Mouse (Mus musculus): Measurements from ENCODE around the gene Ngrn. TPM values are rescaled to one million over a fixed set of nuclear protein-coding genes. Genes with fewer than 3 reads are reported as not detected.

The Ngrn gene
- polyA plus RNA-seq, 1 experiment from 2014 or later: 45.7 TPM

DNA sequence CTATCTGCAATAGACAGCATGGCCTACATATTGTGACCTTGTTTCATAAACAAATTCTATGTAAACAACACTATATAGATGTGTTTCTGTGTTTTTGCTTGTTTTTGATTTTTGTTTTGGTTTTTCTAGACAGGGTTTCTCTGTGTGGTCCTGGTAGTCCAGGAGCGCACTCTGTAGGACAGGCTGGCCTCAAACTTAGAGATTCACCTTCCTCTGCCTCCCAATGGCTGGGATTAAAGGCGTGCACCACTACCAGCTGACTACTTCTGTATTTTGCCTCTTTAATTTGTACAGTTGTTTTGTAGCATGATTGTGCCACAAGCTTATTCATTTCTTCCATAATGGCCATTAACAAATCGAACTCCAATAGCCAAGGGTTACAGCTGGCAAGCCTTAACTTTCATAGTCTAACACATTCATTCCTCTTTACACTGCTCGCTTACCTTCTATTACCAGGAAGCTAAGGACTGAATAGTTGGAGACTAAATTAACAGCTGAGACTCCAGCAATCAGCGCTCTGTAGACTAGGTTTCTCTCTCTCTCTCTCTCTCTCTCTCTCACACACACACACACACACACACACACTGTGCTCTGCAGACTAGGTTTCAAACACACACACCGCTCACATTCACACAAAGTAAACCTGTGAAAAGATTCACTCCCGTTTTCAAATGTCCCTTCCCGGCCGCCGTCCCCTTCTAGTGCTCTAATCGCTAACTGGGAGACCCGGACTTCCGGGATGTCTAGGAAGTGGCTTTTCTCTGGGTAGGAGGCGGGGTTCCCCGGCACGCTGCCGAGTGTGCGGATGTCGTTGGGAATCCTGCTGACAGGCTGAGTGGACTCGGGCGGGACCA is 8.1 kb downstream of the Ngrn start, which contains the start of gene Vps33b:
Vps33b (plus strand) TSS at position 753 of the 854 bp plus-strand sequence.
- Histone ChIP-seq H3K4me1 (ENCODE audit: control insufficient read depth, insufficient read depth, low read length) (peaks cover 11% of the 10 kb centered on the region), H3K9ac (ENCODE audit: low read depth, low read length) (peak within 1 kb of the TSS; percentile 82), H3K27me3 (replicated peaks; ENCODE audit: control insufficient read depth, insufficient read depth, low read length) (no peaks in the 10 kb centered on the region), H3K4me2 (ENCODE audit: low read depth, low read length) (peak within 1 kb of the TSS; percentile 87), H3K27ac (replicated peaks; ENCODE audit: low read depth, low read length) (peak within 1 kb of the TSS; percentile 63; the same call in 1 of the 2 replicates), H3K9me3 (ENCODE audit: control insufficient read depth, low read length) (peaks cover 6% of the 10 kb centered on the region), H3K4me3 (ENCODE audit: low read depth, low read length) (peak within 1 kb of the TSS; percentile 88), H3K36me3 (ENCODE audit: control insufficient read depth, insufficient read depth, low read length) (peaks cover 48% of the 10 kb centered on the region)
- 3% methylated on average over 21 of the region's 21 CpGs for WGBS
- ATAC-seq (ENCODE audit: low read depth) (peak; percentile 91), DNase-seq (ENCODE audit: low spot score) (peak; percentile 97)

DNA sequence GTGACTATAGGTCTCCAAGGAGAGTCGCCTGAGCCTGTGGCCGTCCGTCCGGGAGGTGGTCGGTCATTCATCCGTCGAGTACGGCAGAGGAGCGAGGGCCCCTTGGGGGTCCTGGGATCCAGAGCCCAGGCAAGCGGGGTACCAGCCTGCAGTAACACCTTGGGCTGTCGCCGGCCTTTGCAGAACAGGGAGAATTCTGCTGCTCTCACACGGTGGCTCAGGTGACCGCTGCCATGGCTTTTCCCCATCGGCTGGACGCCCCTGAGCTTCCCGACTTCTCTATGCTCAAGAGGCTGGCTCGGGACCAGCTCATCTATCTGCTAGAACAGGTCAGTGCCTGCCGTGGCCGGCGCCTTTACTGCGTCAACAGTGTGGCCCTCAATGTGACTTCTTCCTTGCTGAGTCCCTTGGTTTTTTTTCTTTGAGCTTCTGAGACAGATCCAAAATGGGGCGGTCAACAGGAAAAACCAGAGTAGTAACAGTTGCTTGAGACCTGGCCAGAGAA is 8.8 kb downstream of the Ngrn start:
- Histone ChIP-seq H3K9ac (ENCODE audit: low read depth, low read length) (peak overlapping the region; percentile 82), H3K36me3 (ENCODE audit: control insufficient read depth, insufficient read depth, low read length) (peaks cover 48% of the 10 kb centered on the region), H3K27me3 (replicated peaks; ENCODE audit: control insufficient read depth, insufficient read depth, low read length) (no peaks in the 10 kb centered on the region), H3K27ac (replicated peaks; ENCODE audit: low read depth, low read length) (peak overlapping the region; percentile 63; the same call in 1 of the 2 replicates), H3K4me3 (ENCODE audit: low read depth, low read length) (peak overlapping the region; percentile 88), H3K4me1 (ENCODE audit: control insufficient read depth, insufficient read depth, low read length) (peaks cover 11% of the 10 kb centered on the region), H3K9me3 (ENCODE audit: control insufficient read depth, low read length) (peaks cover 13% of the 10 kb centered on the region), H3K4me2 (ENCODE audit: low read depth, low read length) (peak overlapping the region; percentile 87)
- 1% methylated on average over 23 of the region's 23 CpGs for WGBS
- DNase-seq (ENCODE audit: low spot score): peak; percentile 9
- peak; percentile 50 for ATAC-seq (ENCODE audit: low read depth)

DNA sequence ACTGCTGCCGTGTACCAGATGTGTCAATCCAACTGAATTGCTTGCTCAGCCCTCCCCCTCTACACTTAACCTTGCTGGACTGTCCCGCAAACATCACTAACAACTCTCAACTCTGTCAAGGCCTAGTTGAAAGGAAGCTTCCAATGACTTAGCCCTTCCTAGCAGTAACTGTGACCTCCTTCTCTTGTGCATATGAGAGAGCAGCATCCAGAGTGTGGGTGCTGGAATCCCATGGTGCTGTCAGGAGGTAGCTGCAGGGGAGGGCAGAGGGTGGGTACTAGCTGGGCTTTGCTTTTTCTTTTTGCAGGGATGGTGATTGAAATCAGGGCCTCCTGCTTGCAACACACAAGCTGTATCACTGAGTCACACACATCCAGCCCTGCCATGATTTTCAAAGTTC is 12.4 kb downstream of the Ngrn start:
- H3K4me1 ChIP-seq (ENCODE audit: control insufficient read depth, insufficient read depth, low read length): peaks cover 11% of the 10 kb centered on the region
- no peaks in the 10 kb centered on the region for H3K27me3 ChIP-seq (replicated peaks; ENCODE audit: control insufficient read depth, insufficient read depth, low read length)
- peaks cover 56% of the 10 kb centered on the region for H3K36me3 ChIP-seq (ENCODE audit: control insufficient read depth, insufficient read depth, low read length)
- DNase-seq (ENCODE audit: low spot score): no peak
- WGBS: 84% methylated on average over 2 of the region's 2 CpGs
- H3K9ac ChIP-seq (ENCODE audit: low read depth, low read length): no peak overlapping the region
- H3K27ac ChIP-seq (replicated peaks; ENCODE audit: low read depth, low read length): no peak overlapping the region
- ATAC-seq (ENCODE audit: low read depth): no peak
- H3K4me2 ChIP-seq (ENCODE audit: low read depth, low read length): no peak overlapping the region
- H3K9me3 ChIP-seq (ENCODE audit: control insufficient read depth, low read length): peaks cover 19% of the 10 kb centered on the region
- H3K4me3 ChIP-seq (ENCODE audit: low read depth, low read length): no peak overlapping the region

DNA sequence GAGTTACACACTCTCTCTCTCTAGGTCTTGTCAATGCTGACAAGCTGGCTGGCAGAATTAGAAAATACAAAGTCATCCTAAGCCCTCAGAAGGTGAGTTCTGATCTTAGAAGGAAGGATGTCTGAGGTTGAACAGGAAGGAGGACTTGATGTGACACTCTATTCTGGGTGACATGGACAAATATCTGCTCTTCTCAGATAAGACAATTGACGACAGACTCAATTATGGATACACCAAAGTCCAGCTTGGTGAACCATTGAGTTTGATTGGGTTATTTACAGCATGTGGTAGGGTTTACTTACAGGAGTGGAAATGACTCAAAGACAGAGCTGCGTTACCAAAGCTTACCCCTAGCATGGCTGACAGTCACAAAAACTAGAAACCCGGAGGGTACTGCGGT is 15.4 kb downstream of the Ngrn start:
- Histone ChIP-seq H3K27ac (replicated peaks; ENCODE audit: low read depth, low read length) (no peak overlapping the region), H3K4me2 (ENCODE audit: low read depth, low read length) (no peak overlapping the region), H3K36me3 (ENCODE audit: control insufficient read depth, insufficient read depth, low read length) (peaks cover 74% of the 10 kb centered on the region), H3K9ac (ENCODE audit: low read depth, low read length) (no peak overlapping the region), H3K27me3 (replicated peaks; ENCODE audit: control insufficient read depth, insufficient read depth, low read length) (no peaks in the 10 kb centered on the region), H3K9me3 (ENCODE audit: control insufficient read depth, low read length) (peaks cover 19% of the 10 kb centered on the region), H3K4me3 (ENCODE audit: low read depth, low read length) (no peak overlapping the region), H3K4me1 (ENCODE audit: control insufficient read depth, insufficient read depth, low read length) (no peaks in the 10 kb centered on the region)
- 98% methylated on average over 4 of the region's 4 CpGs for WGBS
- DNase-seq (ENCODE audit: low spot score) (no peak), ATAC-seq (ENCODE audit: low read depth) (no peak)

DNA sequence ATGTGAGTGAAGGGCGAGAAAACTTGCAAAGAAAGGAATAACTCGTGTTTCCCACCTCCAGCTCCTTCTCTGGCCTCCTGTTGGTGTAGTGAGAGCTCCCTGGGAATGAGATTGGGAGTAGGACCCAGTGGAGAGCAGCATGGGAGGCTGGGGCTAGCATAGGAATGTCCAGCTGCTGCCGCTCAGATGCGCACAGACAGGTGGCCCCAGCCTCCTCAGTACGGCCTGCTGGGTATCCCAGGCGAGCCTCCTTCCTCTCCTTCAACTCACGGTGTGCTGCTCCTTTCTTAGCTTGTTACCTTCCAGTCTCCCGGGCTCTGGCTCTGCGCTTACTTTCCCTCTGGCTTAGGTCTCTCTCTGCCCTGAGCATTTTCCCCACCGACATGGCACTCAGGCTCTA is 19.0 kb downstream of the Ngrn start:
- 82% methylated on average over 9 of the region's 10 CpGs for WGBS
- Histone ChIP-seq H3K4me3 (ENCODE audit: low read depth, low read length) (no peak overlapping the region), H3K27me3 (replicated peaks; ENCODE audit: control insufficient read depth, insufficient read depth, low read length) (no peaks in the 10 kb centered on the region), H3K9me3 (ENCODE audit: control insufficient read depth, low read length) (peaks cover 3% of the 10 kb centered on the region), H3K27ac (replicated peaks; ENCODE audit: low read depth, low read length) (no peak overlapping the region), H3K9ac (ENCODE audit: low read depth, low read length) (no peak overlapping the region), H3K4me2 (ENCODE audit: low read depth, low read length) (no peak overlapping the region), H3K4me1 (ENCODE audit: control insufficient read depth, insufficient read depth, low read length) (no peaks in the 10 kb centered on the region), H3K36me3 (ENCODE audit: control insufficient read depth, insufficient read depth, low read length) (peaks cover 83% of the 10 kb centered on the region)
- ATAC-seq (ENCODE audit: low read depth): no peak
- DNase-seq (ENCODE audit: low spot score): peak; percentile 19

DNA sequence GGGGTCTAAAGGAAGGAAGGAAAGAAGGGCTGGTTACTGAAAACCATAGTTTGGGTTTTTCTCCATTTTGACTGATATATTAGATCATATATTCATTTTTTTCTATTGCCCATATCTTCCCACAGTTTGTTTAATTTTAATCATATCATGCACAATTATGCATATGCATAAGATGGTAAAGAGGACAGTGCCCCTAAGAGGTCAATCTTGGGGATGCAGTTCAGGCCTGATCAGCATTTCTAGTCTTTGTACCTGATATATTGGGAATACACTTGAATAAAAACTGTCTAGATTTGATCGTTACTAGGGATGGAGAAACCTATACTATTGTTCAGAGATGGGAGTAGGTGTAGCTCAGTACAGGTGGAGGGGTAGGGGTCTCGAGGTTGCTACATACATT is 20.0 kb downstream of the Ngrn start:
- 86% methylated on average over 2 of the region's 2 CpGs for WGBS
- ATAC-seq (ENCODE audit: low read depth): no peak
- Histone ChIP-seq H3K9ac (ENCODE audit: low read depth, low read length) (no peak overlapping the region), H3K4me1 (ENCODE audit: control insufficient read depth, insufficient read depth, low read length) (no peaks in the 10 kb centered on the region), H3K27ac (replicated peaks; ENCODE audit: low read depth, low read length) (no peak overlapping the region), H3K4me3 (ENCODE audit: low read depth, low read length) (no peak overlapping the region), H3K36me3 (ENCODE audit: control insufficient read depth, insufficient read depth, low read length) (peaks cover 85% of the 10 kb centered on the region), H3K4me2 (ENCODE audit: low read depth, low read length) (no peak overlapping the region), H3K27me3 (replicated peaks; ENCODE audit: control insufficient read depth, insufficient read depth, low read length) (no peaks in the 10 kb centered on the region), H3K9me3 (ENCODE audit: control insufficient read depth, low read length) (no peaks in the 10 kb centered on the region)
- no peak for DNase-seq (ENCODE audit: low spot score)

DNA sequence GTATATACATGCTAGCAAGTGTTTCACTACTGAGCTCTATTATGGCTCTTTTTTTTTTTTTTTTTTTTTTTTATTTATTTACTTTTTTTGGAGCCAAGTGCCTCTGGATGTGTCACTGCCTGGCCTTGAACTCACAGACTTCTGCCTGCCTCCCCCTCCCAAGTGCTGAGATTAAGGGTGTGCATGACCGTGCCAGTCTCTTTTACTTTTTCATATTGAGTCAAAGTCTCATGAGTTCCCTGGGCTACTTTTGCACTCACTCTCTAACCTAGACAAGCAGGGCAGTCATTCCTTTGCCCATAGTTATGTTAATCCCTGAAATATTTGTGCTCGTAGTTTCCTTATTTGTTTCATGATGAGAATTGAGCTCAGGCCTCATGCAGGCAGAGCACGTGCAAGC is 20.6 kb downstream of the Ngrn start:
- ATAC-seq (ENCODE audit: low read depth): no peak
- H3K36me3 ChIP-seq (ENCODE audit: control insufficient read depth, insufficient read depth, low read length): peaks cover 84% of the 10 kb centered on the region

DNA sequence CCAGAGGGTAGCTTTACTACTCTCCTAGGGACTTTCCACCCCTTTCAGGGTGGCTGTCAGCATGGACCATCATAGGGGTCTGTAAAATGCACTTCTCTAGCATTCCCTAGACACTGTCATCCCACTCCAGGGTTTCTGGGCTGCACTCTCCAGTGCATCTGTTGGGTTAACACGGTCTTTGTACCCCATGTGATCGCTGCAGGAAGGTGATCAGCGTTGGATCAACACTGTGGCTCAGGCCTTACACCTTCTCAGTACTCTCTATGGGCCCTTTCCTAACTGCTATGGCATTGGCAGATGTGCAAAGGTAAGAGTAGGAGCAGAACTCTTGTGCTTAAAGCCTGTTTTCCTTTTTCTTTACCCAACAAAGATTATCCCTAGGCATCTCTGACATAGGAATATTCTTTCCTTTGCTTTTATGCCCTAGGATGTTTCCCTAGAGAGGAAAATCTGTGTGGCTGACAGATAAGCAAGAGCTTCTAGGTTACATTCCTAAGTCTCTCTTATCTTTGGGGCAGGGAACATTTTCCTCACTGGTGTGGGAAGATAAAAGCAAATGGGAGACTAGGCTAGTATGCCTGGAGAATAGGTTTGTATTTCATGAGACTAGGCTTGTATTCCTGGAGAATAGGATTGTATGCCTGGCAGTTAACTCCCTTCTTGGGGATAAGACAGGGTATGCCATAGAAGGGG is 22.4 kb downstream of the Ngrn start:
- Histone ChIP-seq H3K36me3 (ENCODE audit: control insufficient read depth, insufficient read depth, low read length) (peaks cover 85% of the 10 kb centered on the region), H3K27me3 (replicated peaks; ENCODE audit: control insufficient read depth, insufficient read depth, low read length) (no peaks in the 10 kb centered on the region), H3K9ac (ENCODE audit: low read depth, low read length) (no peak overlapping the region), H3K4me2 (ENCODE audit: low read depth, low read length) (no peak overlapping the region), H3K9me3 (ENCODE audit: control insufficient read depth, low read length) (no peaks in the 10 kb centered on the region), H3K4me3 (ENCODE audit: low read depth, low read length) (no peak overlapping the region), H3K27ac (replicated peaks; ENCODE audit: low read depth, low read length) (no peak overlapping the region), H3K4me1 (ENCODE audit: control insufficient read depth, insufficient read depth, low read length) (no peaks in the 10 kb centered on the region)
- ATAC-seq (ENCODE audit: low read depth): no peak
- DNase-seq (ENCODE audit: low spot score): no peak
- 86% methylated on average over 3 of the region's 3 CpGs for WGBS

More for the DNA sequence above, 20.6 kb downstream of the Ngrn start:
- no peak overlapping the region for H3K4me2 ChIP-seq (ENCODE audit: low read depth, low read length)
- no peaks in the 10 kb centered on the region for H3K4me1 ChIP-seq (ENCODE audit: control insufficient read depth, insufficient read depth, low read length)
- H3K27me3 ChIP-seq (replicated peaks; ENCODE audit: control insufficient read depth, insufficient read depth, low read length): no peaks in the 10 kb centered on the region
- DNase-seq (ENCODE audit: low spot score): no peak
- H3K4me3 ChIP-seq (ENCODE audit: low read depth, low read length): no peak overlapping the region
- no peaks in the 10 kb centered on the region for H3K9me3 ChIP-seq (ENCODE audit: control insufficient read depth, low read length)
- 87% methylated on average over 3 of the region's 3 CpGs for WGBS
- H3K27ac ChIP-seq (replicated peaks; ENCODE audit: low read depth, low read length): no peak overlapping the region
- H3K9ac ChIP-seq (ENCODE audit: low read depth, low read length): no peak overlapping the region

All from embryonic facial prominence, embryonic 14.5 days (tissue).